Mouse (Mus musculus) kidney, embryonic 16.5 days (tissue): Measurements from ENCODE around the gene Mapk8ip2. TPM values are rescaled to one million over a fixed set of nuclear protein-coding genes. Genes with fewer than 3 reads are reported as not detected.
A peak's percentile ranks its signal among the peaks of the same experiment; 100 is the strongest.

Source experiments
- ATAC-seq: fragments of 200-750 bp; cut with Nextera tagmentation; 2 replicates; pipeline ENCODE4 v1.8.0; 2017; ENCODE audit warnings: moderate TSS enrichment; ENCODE audit not compliant: low FRiP score, low TSS enrichment
- H3K27ac ChIP-seq: fragments of 300-500 bp; sonication (generic); 2 replicates; pipeline ENCODE4 v1.5.1; 2014; ENCODE audit warnings: low read length
- H3K27me3 ChIP-seq: fragments of 300-500 bp; sonication (generic); 2 replicates; pipeline ENCODE4 v1.6.1; 2014; ENCODE audit warnings: low read length, control low read depth, mixed read lengths; ENCODE audit not compliant: insufficient read depth
- H3K36me3 ChIP-seq: fragments of 300-500 bp; sonication (generic); 2 replicates; pipeline ENCODE4 v1.6.1; 2014; ENCODE audit warnings: low read length, control low read depth, mixed read lengths; ENCODE audit not compliant: insufficient read depth
- H3K4me1 ChIP-seq: fragments of 300-500 bp; sonication (generic); 2 replicates; pipeline ENCODE4 v1.6.1; 2014; ENCODE audit warnings: low read length, control low read depth, mixed read lengths; ENCODE audit not compliant: insufficient read depth
- H3K4me2 ChIP-seq: fragments of 300-500 bp; sonication (generic); replicated peaks from 2 replicates; pipeline ENCODE4 v1.6.1; 2014; ENCODE audit warnings: low read depth, low read length
- H3K4me3 ChIP-seq: fragments of 300-500 bp; sonication (generic); 2 replicates; pipeline ENCODE4 v1.5.1; 2014; ENCODE audit warnings: mild to moderate bottlenecking, low read length
- H3K9ac ChIP-seq: fragments of 300-500 bp; sonication (generic); replicated peaks from 2 replicates; pipeline ENCODE4 v1.6.1; 2014; ENCODE audit warnings: low read length
- H3K9me3 ChIP-seq: fragments of 300-500 bp; sonication (generic); 2 replicates; pipeline ENCODE4 v1.6.1; 2016; ENCODE audit warnings: low read length, control low read depth
- WGBS: fragments of 180-500 bp; shearing (Covaris S2); extraction: QIAGEN DNeasy Blood & Tissue Kit; methylation state at CpG from one replicate; pipeline ENCODE4 v1.1.7; 2014; 5-methylcytosine and 5-hydroxymethylcytosine counted together
- polyA plus RNA-seq: library from polyadenylated mRNA; unstranded; fragments of >200 nt; fragmentation: Nextera tagmentation; extraction: Ambion mirVana; gene quantifications from 2 replicates; pipeline ENCODE4 v1.2.1, GENCODE M21; 2015

Mapk8ip2 gene
- polyA plus RNA-seq, 1 experiment from 2014 or later, result 0.92 TPM

DNA sequence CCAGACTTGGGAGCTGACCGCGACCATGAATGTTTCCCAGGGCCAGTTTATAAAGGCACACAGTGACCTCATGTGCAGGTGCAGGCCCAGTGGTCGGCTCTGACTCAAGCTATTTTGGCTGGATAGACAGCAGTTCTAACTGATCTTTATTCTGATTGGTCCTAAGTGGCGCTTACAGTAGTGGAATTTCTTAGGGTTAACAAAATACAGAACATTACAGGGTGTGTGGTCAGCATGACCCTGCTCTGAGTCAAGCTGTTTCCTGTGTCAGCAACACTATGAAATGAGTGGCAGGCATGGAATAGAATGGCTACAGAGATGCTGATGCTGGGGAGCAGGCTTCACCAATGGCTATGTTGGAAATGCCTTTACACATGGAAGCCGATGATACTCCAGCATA, 17.8 kb upstream of the Mapk8ip2 start:
- no peak overlapping the region for H3K27ac ChIP-seq
- no peak for ATAC-seq
- 82% methylated on average over 5 of the region's 5 CpGs for WGBS

DNA sequence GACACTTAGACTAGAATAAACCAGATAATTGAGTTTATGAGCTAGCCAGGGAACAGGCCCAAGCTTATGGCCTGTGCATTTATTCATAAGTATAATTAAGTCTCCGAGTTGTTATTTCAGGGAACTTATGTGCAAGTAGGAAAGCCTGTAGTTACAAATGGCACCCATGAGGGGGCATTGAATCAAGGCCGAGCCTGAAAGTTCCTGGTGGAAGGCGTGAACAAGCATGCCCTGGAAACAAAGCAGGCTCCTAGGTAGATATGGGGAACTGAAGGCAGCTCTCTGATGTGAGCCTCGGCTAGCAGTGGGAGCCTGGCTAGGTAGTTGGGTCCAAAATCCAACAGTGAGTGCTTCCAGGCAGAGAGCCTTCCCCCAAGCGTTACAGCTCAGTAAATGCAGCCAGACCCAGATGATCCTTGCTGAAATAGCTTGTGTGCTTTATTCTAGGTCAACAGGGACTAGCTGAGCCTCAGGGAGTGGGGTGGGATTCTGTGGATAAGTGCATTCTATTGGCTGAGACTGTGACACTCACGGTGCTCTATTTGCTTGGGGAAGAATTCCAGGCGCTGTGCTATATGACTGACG, 11.1 kb upstream of the Mapk8ip2 start:
- H3K4me3 ChIP-seq, result no peak overlapping the region
- H3K9ac ChIP-seq, result no peak overlapping the region
- H3K27ac ChIP-seq, result no peak overlapping the region
- no peaks in the 10 kb centered on the region for H3K36me3 ChIP-seq
- no peaks in the 10 kb centered on the region for H3K27me3 ChIP-seq
- 41% methylated on average over 8 of the region's 8 CpGs for WGBS
- H3K4me2 ChIP-seq, result no peak overlapping the region
- no peaks in the 10 kb centered on the region for H3K4me1 ChIP-seq
- no peak for ATAC-seq
- H3K9me3 ChIP-seq, result no peaks in the 10 kb centered on the region

More for the DNA sequence above, 17.8 kb upstream of the Mapk8ip2 start:
- H3K27me3 ChIP-seq, result no peaks in the 10 kb centered on the region
- H3K4me2 ChIP-seq, result no peak overlapping the region
- no peaks in the 10 kb centered on the region for H3K4me1 ChIP-seq
- no peak overlapping the region for H3K9ac ChIP-seq
- H3K9me3 ChIP-seq, result no peaks in the 10 kb centered on the region
- no peaks in the 10 kb centered on the region for H3K36me3 ChIP-seq
- no peak overlapping the region for H3K4me3 ChIP-seq

DNA sequence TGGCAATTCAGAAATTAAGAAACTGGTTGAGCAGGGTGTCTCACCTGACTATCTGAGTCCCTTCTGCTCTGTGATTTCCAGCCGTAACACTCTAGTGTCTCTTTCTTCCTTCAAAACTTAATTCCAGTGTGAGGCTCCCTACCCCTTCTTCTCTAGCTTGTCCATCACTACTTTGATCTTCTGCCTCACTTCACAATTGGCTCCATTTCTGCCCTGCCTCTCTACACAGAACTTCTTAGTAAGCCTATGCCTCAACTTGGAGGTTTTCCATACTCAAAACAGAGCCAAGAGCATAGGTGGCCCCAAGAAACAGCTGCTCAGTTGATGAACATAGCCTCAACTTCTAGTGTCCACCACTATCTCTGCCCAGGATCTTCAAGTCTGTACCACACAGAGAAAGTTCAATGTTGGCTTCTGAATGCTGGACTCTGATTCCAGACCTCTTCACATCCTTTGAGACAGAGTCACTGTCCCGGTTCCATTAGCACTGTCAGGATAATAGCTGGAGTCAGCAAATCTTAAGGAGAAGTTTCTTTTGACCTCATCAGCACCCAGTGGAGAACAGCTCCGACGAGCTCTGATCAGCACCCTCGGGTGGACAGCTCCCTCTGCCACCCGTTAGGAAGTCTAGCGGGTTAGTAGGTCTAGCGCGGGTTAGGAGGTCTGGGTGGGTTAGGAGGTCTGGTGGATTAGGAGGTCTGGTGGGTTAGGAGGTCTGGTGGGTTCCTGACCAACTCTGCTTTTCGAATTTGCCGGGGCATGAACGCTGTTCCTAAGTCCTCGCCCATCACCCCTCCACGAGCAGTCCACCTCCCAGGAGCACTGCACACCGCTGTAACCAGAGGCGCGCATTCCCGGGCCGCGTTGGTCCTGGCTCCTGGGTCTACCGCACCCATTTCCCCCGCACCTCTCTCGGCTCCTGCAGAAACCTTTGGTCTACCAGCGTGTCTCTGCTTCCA, 528 bp upstream of the Mapk8ip2 start:
- peak overlapping the region; percentile 89 for H3K4me2 ChIP-seq
- H3K36me3 ChIP-seq, result no peaks in the 10 kb centered on the region
- no peaks in the 10 kb centered on the region for H3K9me3 ChIP-seq
- H3K9ac ChIP-seq, result no peak overlapping the region
- ATAC-seq, result peak; percentile 75
- no peak overlapping the region for H3K27ac ChIP-seq
- H3K27me3 ChIP-seq, result peaks cover 20% of the 10 kb centered on the region
- WGBS, result 4% methylated on average over 24 of the region's 24 CpGs
- H3K4me3 ChIP-seq, result peak overlapping the region; percentile 52
- H3K4me1 ChIP-seq, result peaks cover 13% of the 10 kb centered on the region

DNA sequence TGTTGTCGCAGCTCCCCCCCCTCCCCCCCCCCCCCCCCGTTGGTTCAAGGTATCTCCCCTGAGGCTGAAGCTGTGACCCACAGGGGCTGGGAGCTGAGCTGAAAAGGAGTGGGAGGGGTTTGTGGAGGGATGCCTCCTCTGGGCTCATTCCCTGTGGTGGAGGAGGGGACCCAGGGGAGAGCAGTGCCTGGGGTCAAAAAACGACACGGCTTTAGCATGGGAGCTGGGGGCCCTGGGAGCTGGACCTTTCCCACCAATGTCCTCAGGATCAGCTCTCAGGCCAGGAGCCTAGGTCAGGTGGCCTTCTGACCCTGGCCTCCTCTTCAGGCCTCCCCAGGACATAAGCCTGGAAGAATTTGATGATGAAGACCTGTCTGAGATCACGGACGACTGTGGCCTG, 1.1 kb downstream of the Mapk8ip2 start:
- Histone ChIP-seq H3K9ac (no peak overlapping the region), H3K9me3 (no peaks in the 10 kb centered on the region), H3K4me3 (no peak overlapping the region), H3K36me3 (no peaks in the 10 kb centered on the region), H3K27ac (no peak overlapping the region), H3K4me2 (no peak overlapping the region), H3K4me1 (peaks cover 13% of the 10 kb centered on the region), H3K27me3 (peaks cover 20% of the 10 kb centered on the region)
- no peak for ATAC-seq
- 19% methylated on average over 5 of the region's 6 CpGs for WGBS

DNA sequence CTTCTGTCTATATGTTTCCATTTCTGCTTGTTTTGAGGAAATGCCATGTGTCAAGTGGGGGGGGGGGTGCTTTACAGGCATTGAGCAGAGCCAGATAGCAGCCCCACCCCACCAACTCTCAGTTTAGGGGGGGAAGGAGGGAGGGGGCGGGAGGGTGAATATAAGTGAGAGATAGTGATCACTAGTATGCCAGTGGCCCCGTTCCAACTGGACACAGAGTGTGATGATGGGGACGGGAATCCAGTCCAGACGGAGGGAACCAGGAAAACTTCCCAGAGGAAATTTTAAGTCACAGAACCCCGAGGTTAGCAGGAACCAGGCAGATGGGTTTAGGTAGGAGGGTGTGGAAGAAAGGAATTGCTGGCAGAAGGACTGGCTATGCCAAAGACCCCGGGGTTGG, 1.9 kb downstream of the Mapk8ip2 start:
- WGBS, result 68% methylated on average over 6 of the region's 6 CpGs

DNA sequence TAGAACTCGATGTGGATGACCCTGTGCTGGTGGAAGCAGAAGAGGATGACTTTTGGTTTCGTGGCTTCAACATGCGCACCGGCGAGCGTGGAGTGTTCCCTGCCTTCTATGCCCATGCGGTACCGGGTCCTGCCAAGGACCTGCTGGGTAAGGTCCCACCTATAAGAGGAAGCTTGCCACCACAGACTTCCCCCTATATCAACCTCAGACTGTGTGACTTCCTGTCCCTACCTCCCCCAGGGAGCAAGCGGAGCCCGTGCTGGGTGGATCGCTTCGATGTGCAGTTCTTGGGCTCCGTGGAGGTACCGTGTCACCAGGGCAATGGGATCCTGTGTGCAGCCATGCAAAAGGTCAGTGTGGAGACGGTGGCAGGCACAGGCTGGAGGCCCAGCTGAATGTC, 5.2 kb downstream of the Mapk8ip2 start:
- H3K27me3 ChIP-seq, result peaks cover 8% of the 10 kb centered on the region
- H3K4me3 ChIP-seq, result no peak overlapping the region
- no peak for ATAC-seq
- no peaks in the 10 kb centered on the region for H3K9me3 ChIP-seq
- no peak overlapping the region for H3K27ac ChIP-seq
- no peak overlapping the region for H3K4me2 ChIP-seq
- peaks cover 8% of the 10 kb centered on the region for H3K4me1 ChIP-seq
- 89% methylated on average over 15 of the region's 15 CpGs for WGBS
- H3K9ac ChIP-seq, result no peak overlapping the region
- H3K36me3 ChIP-seq, result no peaks in the 10 kb centered on the region

More for the DNA sequence above, 1.9 kb downstream of the Mapk8ip2 start:
- Histone ChIP-seq H3K4me2 (no peak overlapping the region), H3K9me3 (no peaks in the 10 kb centered on the region), H3K4me1 (peaks cover 13% of the 10 kb centered on the region), H3K9ac (no peak overlapping the region), H3K27me3 (peaks cover 20% of the 10 kb centered on the region), H3K36me3 (no peaks in the 10 kb centered on the region), H3K27ac (no peak overlapping the region), H3K4me3 (no peak overlapping the region)
- ATAC-seq, result no peak

DNA sequence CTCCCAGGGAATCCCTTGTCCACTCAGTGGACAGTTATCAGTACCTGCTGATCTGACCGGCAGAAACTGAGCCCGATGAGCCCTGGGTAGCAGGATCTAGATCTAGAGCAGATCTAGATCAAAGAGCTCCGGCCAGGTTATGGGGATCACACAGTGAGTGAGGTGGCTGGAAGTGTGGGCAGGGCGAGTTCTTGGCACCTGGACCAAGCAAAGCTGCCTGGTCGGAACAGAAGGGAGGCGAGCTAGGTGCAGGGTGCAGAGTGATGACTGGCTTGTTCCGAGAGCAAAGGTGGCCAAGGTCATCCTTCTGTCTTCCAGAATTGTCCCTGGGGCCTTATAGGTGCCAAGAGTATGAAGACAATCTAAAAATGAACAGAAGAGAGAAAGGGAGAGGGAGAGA, 6.1 kb downstream of the Mapk8ip2 start:
- no peak overlapping the region for H3K4me3 ChIP-seq
- H3K9me3 ChIP-seq, result no peaks in the 10 kb centered on the region
- H3K4me2 ChIP-seq, result no peak overlapping the region
- H3K9ac ChIP-seq, result no peak overlapping the region
- no peak overlapping the region for H3K27ac ChIP-seq
- no peaks in the 10 kb centered on the region for H3K4me1 ChIP-seq
- 82% methylated on average over 7 of the region's 7 CpGs for WGBS
- H3K36me3 ChIP-seq, result no peaks in the 10 kb centered on the region
- ATAC-seq, result no peak
- H3K27me3 ChIP-seq, result 0 out of 2 replicates have a peak, but pooled peaks cover 2% of the 10 kb centered on the region

DNA sequence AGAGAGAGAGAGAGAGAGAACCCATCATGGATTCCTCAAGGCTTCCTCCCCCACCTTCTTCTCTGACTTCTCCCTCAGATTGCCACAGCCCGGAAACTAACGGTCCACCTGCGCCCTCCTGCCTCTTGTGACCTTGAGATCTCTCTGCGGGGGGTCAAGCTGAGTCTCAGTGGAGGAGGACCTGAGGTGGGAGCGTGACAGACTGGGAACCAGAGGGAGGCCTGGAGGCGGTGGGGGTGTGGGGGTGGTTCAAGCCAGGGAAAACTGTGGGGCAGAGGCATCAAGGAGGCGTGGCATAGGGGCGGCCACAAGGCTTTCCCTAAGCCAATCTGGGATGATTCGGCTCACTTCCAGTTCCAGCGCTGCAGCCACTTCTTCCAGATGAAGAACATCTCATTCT, 6.6 kb downstream of the Mapk8ip2 start:
- no peaks in the 10 kb centered on the region for H3K36me3 ChIP-seq
- H3K27me3 ChIP-seq, result 0 out of 2 replicates have a peak, but pooled peaks cover 2% of the 10 kb centered on the region
- H3K4me3 ChIP-seq, result no peak overlapping the region
- H3K9ac ChIP-seq, result no peak overlapping the region
- no peaks in the 10 kb centered on the region for H3K9me3 ChIP-seq
- ATAC-seq, result no peak
- no peak overlapping the region for H3K27ac ChIP-seq
- 57% methylated on average over 9 of the region's 10 CpGs for WGBS
- H3K4me2 ChIP-seq, result no peak overlapping the region
- no peaks in the 10 kb centered on the region for H3K4me1 ChIP-seq

DNA sequence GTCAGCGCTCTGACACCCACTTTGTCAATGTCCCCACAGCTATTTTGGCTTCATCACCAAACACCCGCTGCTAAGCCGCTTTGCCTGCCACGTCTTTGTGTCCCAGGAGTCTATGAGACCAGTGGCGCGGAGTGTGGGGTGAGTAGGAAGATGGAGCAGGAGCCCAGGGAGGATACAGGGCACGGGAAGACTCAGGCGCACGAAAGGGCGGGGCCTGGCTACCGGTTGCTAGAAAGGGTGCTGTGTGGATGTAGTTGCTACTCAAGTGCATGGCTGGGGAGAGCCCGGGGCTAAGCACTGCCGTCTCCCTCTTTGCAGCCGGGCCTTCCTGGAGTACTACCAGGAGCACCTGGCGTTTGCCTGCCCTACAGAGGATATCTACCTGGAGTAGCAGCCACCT, 7.6 kb downstream of the Mapk8ip2 start:
- H3K4me3 ChIP-seq, result no peak overlapping the region
- no peaks in the 10 kb centered on the region for H3K36me3 ChIP-seq
- WGBS, result 84% methylated on average over 14 of the region's 15 CpGs
- H3K4me1 ChIP-seq, result no peaks in the 10 kb centered on the region
- H3K4me2 ChIP-seq, result no peak overlapping the region
- no peak overlapping the region for H3K27ac ChIP-seq
- H3K9ac ChIP-seq, result no peak overlapping the region
- H3K27me3 ChIP-seq, result 0 out of 2 replicates have a peak, but pooled peaks cover 2% of the 10 kb centered on the region
- no peaks in the 10 kb centered on the region for H3K9me3 ChIP-seq
- ATAC-seq, result no peak

DNA sequence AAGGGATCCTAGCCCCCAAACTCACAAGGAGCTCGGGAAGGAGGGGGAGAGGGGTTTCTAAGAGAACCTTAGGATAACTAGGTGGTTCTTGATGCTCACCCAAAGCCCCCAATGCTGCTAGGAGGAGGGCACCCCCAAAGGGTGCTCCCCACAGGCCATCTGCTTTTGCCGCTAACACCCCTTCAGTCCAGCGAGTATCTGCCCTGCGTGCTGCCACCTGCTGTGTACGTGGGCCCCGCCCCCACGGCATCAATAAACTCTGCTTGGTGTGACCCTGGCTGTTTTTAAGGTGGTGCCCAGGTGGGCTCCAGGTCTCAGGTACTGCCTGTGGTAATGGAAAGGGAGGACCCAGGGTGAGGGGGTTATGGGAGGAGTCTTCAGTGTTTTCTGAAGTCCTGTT, 8.5 kb downstream of the Mapk8ip2 start:
- H3K4me2 ChIP-seq, result no peak overlapping the region
- H3K9me3 ChIP-seq, result no peaks in the 10 kb centered on the region
- ATAC-seq, result no peak
- no peak overlapping the region for H3K4me3 ChIP-seq
- WGBS, result 74% methylated on average over 7 of the region's 7 CpGs
- H3K4me1 ChIP-seq, result no peaks in the 10 kb centered on the region
- H3K36me3 ChIP-seq, result no peaks in the 10 kb centered on the region
- H3K27ac ChIP-seq, result no peak overlapping the region
- no peak overlapping the region for H3K9ac ChIP-seq
- no peaks in the 10 kb centered on the region for H3K27me3 ChIP-seq
